Mouse (Mus musculus) embryo, embryonic 11.5 days (tissue): ENCODE data around the gene Pcdh15.
A peak's percentile ranks its signal among the peaks of the same experiment; 100 is the strongest.

Source experiments
- DNase-seq: peaks from one replicate; pipeline ENCODE4 v3.0.0-alpha.2; 2012; ENCODE audit warnings: low read depth, low spot score

The Pcdh15 gene

GRCm38 (mm10) chr10:73938989-73939388 is 839.8 kb downstream of the Pcdh15 start:
- DNase-seq = no peak

GRCm38 (mm10) chr10:73947799-73948198 is 848.7 kb downstream of the Pcdh15 start:
- no peak for DNase-seq

- no peak for DNase-seq
Measured at GRCm38 (mm10) chr10:73953362-73953761, 854.2 kb downstream of the Pcdh15 start.

GRCm38 (mm10) chr10:73984057-73984456 is 884.9 kb downstream of the Pcdh15 start:
- no peak for DNase-seq

- no peak for DNase-seq
Measured at GRCm38 (mm10) chr10:74008836-74009235, 909.7 kb downstream of the Pcdh15 start.

- DNase-seq = no peak
Measured at GRCm38 (mm10) chr10:74023091-74023490, 923.9 kb downstream of the Pcdh15 start.

- DNase-seq = no peak
Measured at GRCm38 (mm10) chr10:74053059-74053458, 953.9 kb downstream of the Pcdh15 start.

- DNase-seq = no peak
Measured at GRCm38 (mm10) chr10:74086653-74087052, 987.5 kb downstream of the Pcdh15 start.

- DNase-seq = no peak
Measured at GRCm38 (mm10) chr10:74098296-74098695, 999.2 kb downstream of the Pcdh15 start.

GRCm38 (mm10) chr10:74114107-74114506 is 1015.0 kb downstream of the Pcdh15 start:
- no peak for DNase-seq

GRCm38 (mm10) chr10:74116817-74117216 is 1017.7 kb downstream of the Pcdh15 start:
- DNase-seq = no peak

- DNase-seq = no peak
Measured at GRCm38 (mm10) chr10:74123421-74123820, 1024.3 kb downstream of the Pcdh15 start.

GRCm38 (mm10) chr10:74129192-74129591 is 1030.0 kb downstream of the Pcdh15 start:
- DNase-seq = no peak

GRCm38 (mm10) chr10:74129665-74130064 is 1030.5 kb downstream of the Pcdh15 start:
- no peak for DNase-seq

- DNase-seq = no peak
Measured at GRCm38 (mm10) chr10:74130805-74131204, 1031.7 kb downstream of the Pcdh15 start.

GRCm38 (mm10) chr10:74147966-74148365 is 1048.8 kb downstream of the Pcdh15 start:
- no peak for DNase-seq

- no peak for DNase-seq
Measured at GRCm38 (mm10) chr10:74181921-74182320, 1082.8 kb downstream of the Pcdh15 start.

- peak; percentile 13 for DNase-seq
Measured at GRCm38 (mm10) chr10:74203650-74204049, 1104.5 kb downstream of the Pcdh15 start.

GRCm38 (mm10) chr10:74217268-74217667 is 1118.1 kb downstream of the Pcdh15 start:
- DNase-seq = no peak

GRCm38 (mm10) chr10:74220439-74220838 is 1121.3 kb downstream of the Pcdh15 start:
- DNase-seq = no peak

GRCm38 (mm10) chr10:74257716-74258446 is 1158.7 kb downstream of the Pcdh15 start:
- DNase-seq = no peak

- DNase-seq = no peak
Measured at GRCm38 (mm10) chr10:74258639-74259038, 1159.5 kb downstream of the Pcdh15 start.

GRCm38 (mm10) chr10:74269637-74270269 is 1170.6 kb downstream of the Pcdh15 start:
- DNase-seq = no peak
